Mouse (Mus musculus) myocyte (in vitro differentiated cells): ENCODE results near the gene Bhlhe23. TPM values are rescaled to one million over a fixed set of nuclear protein-coding genes. Genes with fewer than 3 reads are reported as not detected.

Experiments
- H3K27me3 ChIP-seq: one replicate; pipeline ENCODE4 v1.6.1; 2011; ENCODE audit not compliant: control insufficient read depth, insufficient read depth, insufficient read length
- H3K36me3 ChIP-seq: one replicate; pipeline ENCODE4 v1.6.1; 2011; ENCODE audit not compliant: control insufficient read depth, insufficient read depth
- H3K4me2 ChIP-seq: one replicate; pipeline ENCODE4 v1.6.1; 2011; ENCODE audit warnings: low read depth, control low read depth
- H3K4me3 ChIP-seq: one replicate; pipeline ENCODE4 v1.5.1; 2011; ENCODE audit warnings: mild to moderate bottlenecking, control low read depth, moderate library complexity
- H3K79me2 ChIP-seq: one replicate; pipeline ENCODE4 v1.6.1; 2011; ENCODE audit not compliant: control insufficient read depth, insufficient read depth
- H3ac ChIP-seq: one replicate; pipeline ENCODE4 v1.6.1; 2011; ENCODE audit not compliant: control insufficient read depth, insufficient read length
- CEBPB ChIP-seq: IDR thresholded peaks from 2 replicates; pipeline ENCODE4 v1.6.1; 2011; ENCODE audit warnings: mild to moderate bottlenecking, moderate library complexity; ENCODE audit not compliant: poor library complexity, insufficient read depth, severe bottlenecking
- E2F4 ChIP-seq: IDR thresholded peaks from one replicate; pipeline ENCODE4 v1.6.1; 2011; ENCODE audit warnings: mild to moderate bottlenecking, control low read depth, moderate library complexity; ENCODE audit not compliant: insufficient read depth
- MAX ChIP-seq: IDR thresholded peaks from one replicate; pipeline ENCODE4 v1.6.1; 2011; ENCODE audit warnings: low read depth, mild to moderate bottlenecking, control low read depth
- MYOD1 ChIP-seq, 3 experiments: IDR thresholded peaks; one replicate each; pipeline ENCODE4 v1.6.1; 2011; ENCODE audit warnings: control low read depth in 2 of 3, low read depth in 2 of 3, mild to moderate bottlenecking in 2 of 3, moderate library complexity in 1 of 3; ENCODE audit not compliant: insufficient read length in 2 of 3, control insufficient read depth in 1 of 3
- MYOG ChIP-seq, 3 experiments: IDR thresholded peaks; one replicate each; pipeline ENCODE4 v1.6.1; 2011; ENCODE audit warnings: control low read depth in 2 of 3, low read depth in 2 of 3, mild to moderate bottlenecking in 2 of 3; ENCODE audit not compliant: insufficient read length in 2 of 3, control insufficient read depth in 1 of 3, insufficient read depth in 1 of 3
- POLR2A ChIP-seq: IDR thresholded peaks from one replicate; pipeline ENCODE4 v1.6.1; 2011; ENCODE audit warnings: low read depth, mild to moderate bottlenecking, control low read depth, moderate library complexity; ENCODE audit not compliant: insufficient read length
- POLR2AphosphoS2 ChIP-seq: IDR thresholded peaks from one replicate; pipeline ENCODE4 v1.6.1; 2011; ENCODE audit warnings: low read depth, control low read depth; ENCODE audit not compliant: insufficient read length
- REST ChIP-seq: IDR thresholded peaks from one replicate; pipeline ENCODE4 v1.6.1; 2011; ENCODE audit warnings: mild to moderate bottlenecking, control low read depth, moderate library complexity; ENCODE audit not compliant: insufficient read depth, insufficient read length
- SRF ChIP-seq: IDR thresholded peaks from one replicate; pipeline ENCODE4 v1.6.1; 2011; ENCODE audit warnings: low read depth; ENCODE audit not compliant: control insufficient read depth, insufficient read length
- TCF12 ChIP-seq: IDR thresholded peaks from one replicate; pipeline ENCODE4 v1.6.1; 2011; ENCODE audit warnings: mild to moderate bottlenecking, control low read depth; ENCODE audit not compliant: poor library complexity, insufficient read depth, severe bottlenecking
- TCF3 ChIP-seq: IDR thresholded peaks from one replicate; pipeline ENCODE4 v1.6.1; 2011; ENCODE audit warnings: low read depth, control low read depth; ENCODE audit not compliant: insufficient read length
- USF1 ChIP-seq: IDR thresholded peaks from one replicate; pipeline ENCODE4 v1.6.1; 2011; ENCODE audit warnings: low read depth, mild to moderate bottlenecking, control low read depth, moderate library complexity
- polyA plus RNA-seq: library from polyadenylated mRNA; unstranded; fragments of >200 nt; fragmentation: generic; extraction: Trizol; gene quantifications from one replicate; pipeline ENCODE4 v1.2.1, GENCODE M21; 2012; ENCODE audit warnings: missing spikeins

Gene Bhlhe23
- polyA plus RNA-seq, 1 experiment: not detected

DNA sequence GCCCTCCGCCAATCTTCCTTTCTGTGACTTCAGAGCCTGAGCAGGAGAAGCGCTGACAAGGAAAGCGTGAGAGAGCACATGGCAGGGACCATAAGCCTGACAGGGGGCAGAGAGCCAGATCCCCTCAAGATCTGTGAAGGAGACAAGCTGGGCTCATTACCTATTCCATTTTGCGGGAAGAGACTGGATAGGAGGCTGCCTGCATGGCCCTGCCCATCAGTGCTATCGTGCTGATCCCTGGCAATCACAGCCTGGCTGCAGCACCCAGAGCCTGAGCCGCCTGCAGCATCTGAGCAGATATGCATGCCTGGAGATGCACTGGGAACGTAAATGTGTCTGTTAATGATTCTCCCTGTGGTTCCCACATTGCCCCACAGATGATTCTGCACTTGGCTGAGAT, 12.1 kb upstream of the Bhlhe23 start:
- Histone ChIP-seq H3K4me2 (no peak overlapping the region), H3K27me3 (peaks cover 37% of the 10 kb centered on the region), H3ac (no peak overlapping the region), H3K4me3 (no peak overlapping the region), H3K36me3 (no peaks in the 10 kb centered on the region), H3K79me2 (no peaks in the 10 kb centered on the region)
- no peak for TF ChIP-seq MYOG (IDR thresholded peaks at IDR 0.05; ENCODE audit: control insufficient read depth in 1 of 3, insufficient read depth in 1 of 3, insufficient read length in 2 of 3, low read depth in 2 of 3)
- no peak for TF ChIP-seq MYOD1 (IDR thresholded peaks at IDR 0.05; ENCODE audit: control insufficient read depth in 1 of 3, insufficient read length in 2 of 3, low read depth in 2 of 3)
- TF ChIP-seq MAX: no peak
- TF ChIP-seq TCF12: no peak
- TF ChIP-seq E2F4: no peak
- no peak for TF ChIP-seq POLR2A
- no peak for TF ChIP-seq POLR2AphosphoS2
- TF ChIP-seq REST: no peak

DNA sequence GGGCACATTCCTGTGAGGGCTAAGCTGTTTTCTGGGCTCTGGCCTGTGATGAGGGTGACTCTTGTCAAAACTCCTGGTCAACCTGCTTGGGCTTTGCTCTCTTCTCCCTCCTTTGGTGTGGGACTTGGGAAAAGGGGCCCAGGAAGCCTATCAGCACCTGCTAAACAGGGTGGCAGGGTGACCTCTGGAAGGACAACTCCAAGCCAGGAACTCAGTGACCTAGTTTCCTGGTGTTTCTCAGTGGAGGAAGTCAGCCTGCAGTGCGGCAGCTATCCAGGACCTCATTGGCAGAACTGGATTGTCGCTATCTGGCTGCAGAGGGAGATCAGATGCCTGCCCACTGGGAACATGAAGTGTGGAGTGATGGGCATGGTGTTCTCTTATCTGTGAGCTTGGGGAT, 11.7 kb upstream of the Bhlhe23 start:
- Histone ChIP-seq H3K4me3 (no peak overlapping the region), H3K4me2 (no peak overlapping the region), H3ac (no peak overlapping the region), H3K36me3 (no peaks in the 10 kb centered on the region), H3K79me2 (no peaks in the 10 kb centered on the region), H3K27me3 (peaks cover 34% of the 10 kb centered on the region)
- TF ChIP-seq CEBPB: no peak
- TF ChIP-seq MAX: no peak
- no peak for TF ChIP-seq POLR2AphosphoS2
- TF ChIP-seq MYOD1 (IDR thresholded peaks at IDR 0.05; ENCODE audit: control insufficient read depth in 1 of 3, insufficient read length in 2 of 3, low read depth in 2 of 3): no peak
- TF ChIP-seq SRF: no peak
- no peak for TF ChIP-seq TCF12
- no peak for TF ChIP-seq MYOG (IDR thresholded peaks at IDR 0.05; ENCODE audit: control insufficient read depth in 1 of 3, insufficient read depth in 1 of 3, insufficient read length in 2 of 3, low read depth in 2 of 3)
- no peak for TF ChIP-seq REST
- TF ChIP-seq TCF3: no peak
- TF ChIP-seq E2F4: no peak
- TF ChIP-seq USF1: no peak
- no peak for TF ChIP-seq POLR2A

DNA sequence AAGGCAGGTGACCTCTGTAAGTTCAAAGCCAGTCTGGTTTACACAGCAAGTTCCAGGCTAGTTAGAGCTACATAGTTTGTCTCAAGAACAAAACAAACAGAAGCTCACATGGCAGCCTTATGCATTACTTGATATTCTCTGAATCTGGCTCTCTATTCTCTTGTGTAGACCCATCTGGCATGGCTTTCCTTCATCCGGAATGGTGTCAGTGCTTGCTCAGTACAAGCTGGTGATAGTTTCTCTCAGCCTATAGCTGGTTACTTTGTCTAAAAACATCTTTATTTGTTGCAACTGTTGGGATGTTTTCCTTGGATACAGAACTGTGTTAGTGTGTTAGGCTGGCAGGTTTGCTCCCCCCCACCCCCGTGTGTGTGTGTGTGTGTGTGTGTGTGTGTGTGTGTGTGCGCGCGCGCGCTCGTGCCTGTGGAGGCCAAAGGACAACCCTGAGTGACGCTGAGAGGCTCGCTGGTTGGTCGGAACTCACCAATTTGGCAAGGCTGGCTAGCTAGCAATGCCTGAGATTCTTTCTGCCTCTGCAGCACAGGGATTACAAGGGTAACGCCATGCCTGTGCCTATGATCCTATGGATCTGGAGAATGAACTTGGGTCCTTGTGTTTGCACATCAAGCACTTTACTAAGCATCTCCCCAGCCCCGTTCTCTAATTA, 11.0 kb upstream of the Bhlhe23 start:
- no peak overlapping the region for H3K4me2 ChIP-seq
- no peaks in the 10 kb centered on the region for H3K36me3 ChIP-seq
- H3K27me3 ChIP-seq: peaks cover 31% of the 10 kb centered on the region
- H3ac ChIP-seq: no peak overlapping the region
- H3K79me2 ChIP-seq: no peaks in the 10 kb centered on the region
- no peak for TF ChIP-seq E2F4
- TF ChIP-seq TCF3: no peak
- no peak for TF ChIP-seq MYOD1 (IDR thresholded peaks at IDR 0.05; ENCODE audit: control insufficient read depth in 1 of 3, insufficient read length in 2 of 3, low read depth in 2 of 3)
- no peak for TF ChIP-seq SRF
- TF ChIP-seq CEBPB: no peak
- no peak overlapping the region for H3K4me3 ChIP-seq

DNA sequence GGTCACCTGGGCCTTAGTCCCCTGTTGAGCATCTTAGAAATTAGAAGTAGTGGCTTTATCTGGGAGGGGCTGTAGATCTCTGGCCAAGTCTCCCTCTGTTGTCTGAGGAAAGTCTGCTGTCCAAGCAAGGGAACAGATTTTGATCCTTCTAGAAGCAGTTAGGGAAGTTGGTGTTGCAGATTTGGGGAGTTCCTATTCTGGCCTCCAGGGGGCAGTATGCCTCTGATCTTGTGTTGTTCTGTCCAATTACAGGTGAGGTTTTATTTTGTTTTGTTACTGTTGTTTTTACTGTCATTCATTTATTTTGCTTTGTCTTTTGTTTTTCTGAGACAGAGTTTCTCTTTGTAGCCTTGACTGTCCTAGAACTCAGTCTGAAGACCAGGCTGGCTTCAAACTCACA, 10.0 kb upstream of the Bhlhe23 start:
- H3K79me2 ChIP-seq: no peaks in the 10 kb centered on the region
- peaks cover 25% of the 10 kb centered on the region for H3K27me3 ChIP-seq
- no peak overlapping the region for H3ac ChIP-seq
- no peaks in the 10 kb centered on the region for H3K36me3 ChIP-seq
- no peak overlapping the region for H3K4me3 ChIP-seq
- H3K4me2 ChIP-seq: no peak overlapping the region
- TF ChIP-seq MAX: no peak
- no peak for TF ChIP-seq CEBPB
- no peak for TF ChIP-seq SRF
- no peak for TF ChIP-seq MYOD1 (IDR thresholded peaks at IDR 0.05; ENCODE audit: control insufficient read depth in 1 of 3, insufficient read length in 2 of 3, low read depth in 2 of 3)
- no peak for TF ChIP-seq MYOG (IDR thresholded peaks at IDR 0.05; ENCODE audit: control insufficient read depth in 1 of 3, insufficient read depth in 1 of 3, insufficient read length in 2 of 3, low read depth in 2 of 3)
- no peak for TF ChIP-seq TCF3
- no peak for TF ChIP-seq POLR2A
- TF ChIP-seq REST: no peak
- no peak for TF ChIP-seq E2F4
- TF ChIP-seq USF1: no peak

DNA sequence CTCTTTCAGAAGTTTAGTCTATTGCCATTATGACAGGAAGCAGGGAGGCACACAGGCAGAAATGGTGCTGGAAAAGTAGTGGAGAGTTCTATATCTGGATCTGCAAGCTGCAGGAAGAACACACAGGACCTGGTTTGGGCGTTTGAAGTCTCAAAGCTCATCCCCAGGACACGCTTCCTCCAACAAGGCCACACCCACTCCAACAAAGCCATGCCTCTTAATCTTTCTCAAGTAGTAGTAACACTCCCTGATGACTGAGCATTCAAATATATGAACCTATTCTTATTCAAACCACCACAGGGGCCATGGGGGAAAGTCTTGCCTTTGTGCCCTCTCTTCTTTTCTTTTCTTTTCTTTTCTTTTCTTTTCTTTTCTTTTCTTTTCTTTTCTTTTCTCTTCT, 3.6 kb upstream of the Bhlhe23 start:
- Histone ChIP-seq H3K4me2 (no peak overlapping the region), H3K4me3 (no peak overlapping the region), H3K79me2 (no peaks in the 10 kb centered on the region), H3K36me3 (no peaks in the 10 kb centered on the region), H3K27me3 (peaks cover 51% of the 10 kb centered on the region), H3ac (no peak overlapping the region)
- TF ChIP-seq TCF12 (no peak), SRF (no peak), USF1 (no peak), TCF3 (no peak)
